Mouse (Mus musculus) kidney, embryonic 16.5 days (tissue): Measurements from ENCODE around the gene Gucd1. TPM values are rescaled to one million over a fixed set of nuclear protein-coding genes. Genes with fewer than 3 reads are reported as not detected.

Source experiments
- ATAC-seq: fragments of 200-750 bp; cut with Nextera tagmentation; 2 replicates; pipeline ENCODE4 v1.8.0; 2017; ENCODE audit warnings: moderate TSS enrichment; ENCODE audit not compliant: low FRiP score, low TSS enrichment
- H3K27ac ChIP-seq: fragments of 300-500 bp; sonication (generic); 2 replicates; pipeline ENCODE4 v1.5.1; 2014; ENCODE audit warnings: low read length
- H3K27me3 ChIP-seq: fragments of 300-500 bp; sonication (generic); 2 replicates; pipeline ENCODE4 v1.6.1; 2014; ENCODE audit warnings: low read length, control low read depth, mixed read lengths; ENCODE audit not compliant: insufficient read depth
- H3K36me3 ChIP-seq: fragments of 300-500 bp; sonication (generic); 2 replicates; pipeline ENCODE4 v1.6.1; 2014; ENCODE audit warnings: low read length, control low read depth, mixed read lengths; ENCODE audit not compliant: insufficient read depth
- H3K4me1 ChIP-seq: fragments of 300-500 bp; sonication (generic); 2 replicates; pipeline ENCODE4 v1.6.1; 2014; ENCODE audit warnings: low read length, control low read depth, mixed read lengths; ENCODE audit not compliant: insufficient read depth
- H3K4me2 ChIP-seq: fragments of 300-500 bp; sonication (generic); replicated peaks from 2 replicates; pipeline ENCODE4 v1.6.1; 2014; ENCODE audit warnings: low read depth, low read length
- H3K4me3 ChIP-seq: fragments of 300-500 bp; sonication (generic); 2 replicates; pipeline ENCODE4 v1.5.1; 2014; ENCODE audit warnings: mild to moderate bottlenecking, low read length
- H3K9ac ChIP-seq: fragments of 300-500 bp; sonication (generic); replicated peaks from 2 replicates; pipeline ENCODE4 v1.6.1; 2014; ENCODE audit warnings: low read length
- H3K9me3 ChIP-seq: fragments of 300-500 bp; sonication (generic); 2 replicates; pipeline ENCODE4 v1.6.1; 2016; ENCODE audit warnings: low read length, control low read depth
- WGBS: fragments of 180-500 bp; shearing (Covaris S2); extraction: QIAGEN DNeasy Blood & Tissue Kit; methylation state at CpG from one replicate; pipeline ENCODE4 v1.1.7; 2014; 5-methylcytosine and 5-hydroxymethylcytosine counted together
- polyA plus RNA-seq: library from polyadenylated mRNA; unstranded; fragments of >200 nt; fragmentation: Nextera tagmentation; extraction: Ambion mirVana; gene quantifications from 2 replicates; pipeline ENCODE4 v1.2.1, GENCODE M21; 2015

Gene Gucd1
- polyA plus RNA-seq, 1 experiment from 2014 or later, result 53.4 TPM

GRCm38 (mm10) chr10:75521643-75522042 lies 3.9 kb upstream of the Gucd1 start:
- Histone ChIP-seq H3K4me1 (peaks cover 15% of the 10 kb centered on the region), H3K9me3 (no peaks in the 10 kb centered on the region), H3K9ac (no peak overlapping the region), H3K4me3 (no peak overlapping the region), H3K27ac (no peak overlapping the region), H3K27me3 (no peaks in the 10 kb centered on the region), H3K36me3 (peaks cover 51% of the 10 kb centered on the region), H3K4me2 (no peak overlapping the region)
- WGBS, result 91% methylated on average over 4 of the region's 4 CpGs
- no peak for ATAC-seq

GRCm38 (mm10) chr10:75520581-75520980 lies 2.8 kb upstream of the Gucd1 start:
- Histone ChIP-seq H3K4me3 (no peak overlapping the region), H3K9ac (no peak overlapping the region), H3K4me2 (no peak overlapping the region), H3K27ac (no peak overlapping the region), H3K4me1 (peaks cover 23% of the 10 kb centered on the region), H3K36me3 (peaks cover 45% of the 10 kb centered on the region), H3K27me3 (no peaks in the 10 kb centered on the region), H3K9me3 (no peaks in the 10 kb centered on the region)
- 96% methylated on average over 5 of the region's 5 CpGs for WGBS
- ATAC-seq, result no peak

GRCm38 (mm10) chr10:75517073-75517757 lies 557 bp downstream of the Gucd1 start, which contains the start of gene Snrpd3:
Gene Snrpd3 (plus strand): TSS chr10:75517551.
- H3K4me3 ChIP-seq, result peak within 1 kb of the TSS; percentile 85
- H3K36me3 ChIP-seq, result peaks cover 28% of the 10 kb centered on the region
- H3K27ac ChIP-seq, result peak within 1 kb of the TSS; percentile 97
- 0% methylated on average over 47 of the region's 52 CpGs for WGBS
- peak within 1 kb of the TSS; percentile 91 for H3K4me2 ChIP-seq
- peak within 1 kb of the TSS; percentile 88 for H3K9ac ChIP-seq
- ATAC-seq, result peak; percentile 94
- no peaks in the 10 kb centered on the region for H3K9me3 ChIP-seq
- H3K4me1 ChIP-seq, result peaks cover 23% of the 10 kb centered on the region
- H3K27me3 ChIP-seq, result no peaks in the 10 kb centered on the region

- Histone ChIP-seq H3K9ac (peak overlapping the region; percentile 88), H3K27me3 (no peaks in the 10 kb centered on the region), H3K27ac (peak overlapping the region; percentile 94), H3K4me3 (peak overlapping the region; percentile 85), H3K4me1 (peaks cover 23% of the 10 kb centered on the region), H3K9me3 (no peaks in the 10 kb centered on the region), H3K4me2 (peak overlapping the region; percentile 58), H3K36me3 (peaks cover 26% of the 10 kb centered on the region)
- WGBS, result under 1% methylated on average over 12 of the region's 12 CpGs
- ATAC-seq, result no peak
Measured at GRCm38 (mm10) chr10:75516724-75517072, 1.1 kb downstream of the Gucd1 start.

- no peaks in the 10 kb centered on the region for H3K27me3 ChIP-seq
- H3K27ac ChIP-seq, result peak overlapping the region; percentile 94
- H3K36me3 ChIP-seq, result peaks cover 27% of the 10 kb centered on the region
- peak overlapping the region; percentile 88 for H3K9ac ChIP-seq
- peak overlapping the region; percentile 58 for H3K4me2 ChIP-seq
- peaks cover 22% of the 10 kb centered on the region for H3K4me1 ChIP-seq
- H3K9me3 ChIP-seq, result no peaks in the 10 kb centered on the region
- WGBS, result 22% methylated on average over 8 of the region's 8 CpGs
- ATAC-seq, result peak; percentile 25
- H3K4me3 ChIP-seq, result peak overlapping the region; percentile 85
Measured at GRCm38 (mm10) chr10:75516038-75516723, 1.6 kb downstream of the Gucd1 start.

- H3K27ac ChIP-seq, result peak overlapping the region; percentile 69
- H3K9ac ChIP-seq, result peak overlapping the region; percentile 88
Measured at GRCm38 (mm10) chr10:75515216-75516037, 2.3 kb downstream of the Gucd1 start.

GRCm38 (mm10) chr10:75514361-75514760 lies 3.4 kb downstream of the Gucd1 start:
- Histone ChIP-seq H3K27ac (0 out of 2 replicates have a peak overlapping the region, but pooled peaks have one; percentile 47), H3K4me1 (peaks cover 17% of the 10 kb centered on the region), H3K9ac (0 out of 2 replicates have a peak overlapping the region, but pooled peaks have one; percentile 13), H3K4me2 (peak overlapping the region; percentile 58; the same call in 1 of the 2 replicates), H3K9me3 (no peaks in the 10 kb centered on the region), H3K27me3 (no peaks in the 10 kb centered on the region), H3K4me3 (no peak overlapping the region), H3K36me3 (peaks cover 27% of the 10 kb centered on the region)
- WGBS, result 69% methylated on average over 7 of the region's 7 CpGs
- no peak for ATAC-seq

More at GRCm38 (mm10) chr10:75515216-75516037, 2.3 kb downstream of the Gucd1 start:
- no peak for ATAC-seq
- 75% methylated on average over 4 of the region's 4 CpGs for WGBS
- H3K27me3 ChIP-seq, result no peaks in the 10 kb centered on the region
- no peaks in the 10 kb centered on the region for H3K9me3 ChIP-seq
- H3K4me2 ChIP-seq, result peak overlapping the region; percentile 58
- H3K4me3 ChIP-seq, result peak overlapping the region; percentile 85
- H3K36me3 ChIP-seq, result peaks cover 26% of the 10 kb centered on the region
- H3K4me1 ChIP-seq, result peaks cover 17% of the 10 kb centered on the region

GRCm38 (mm10) chr10:75513306-75514067 lies 4.3 kb downstream of the Gucd1 start:
- no peak for ATAC-seq
- no peak overlapping the region for H3K4me3 ChIP-seq

GRCm38 (mm10) chr10:75512796-75513195 lies 5.0 kb downstream of the Gucd1 start:
- Histone ChIP-seq H3K4me2 (no peak overlapping the region), H3K4me1 (peaks cover 8% of the 10 kb centered on the region), H3K9me3 (no peaks in the 10 kb centered on the region), H3K27ac (peak overlapping the region; percentile 47; the same call in 1 of the 2 replicates), H3K4me3 (no peak overlapping the region), H3K36me3 (peaks cover 41% of the 10 kb centered on the region), H3K9ac (no peak overlapping the region), H3K27me3 (no peaks in the 10 kb centered on the region)
- WGBS, result 78% methylated on average over 7 of the region's 7 CpGs
- no peak for ATAC-seq

More at GRCm38 (mm10) chr10:75513306-75514067, 4.3 kb downstream of the Gucd1 start:
- H3K4me2 ChIP-seq, result 0 out of 2 replicates have a peak overlapping the region, but pooled peaks have one; percentile 58
- 90% methylated on average over 8 of the region's 8 CpGs for WGBS
- peaks cover 9% of the 10 kb centered on the region for H3K4me1 ChIP-seq
- no peaks in the 10 kb centered on the region for H3K9me3 ChIP-seq
- H3K36me3 ChIP-seq, result peaks cover 34% of the 10 kb centered on the region
- no peaks in the 10 kb centered on the region for H3K27me3 ChIP-seq
- H3K27ac ChIP-seq, result peak overlapping the region; percentile 47; the same call in 1 of the 2 replicates
- H3K9ac ChIP-seq, result no peak overlapping the region
